Mouse (Mus musculus) bone marrow macrophage, adult 2 months (primary cell): ENCODE results near the gene Cntn4.

Experiments used
- CTCF ChIP-seq: IDR thresholded peaks from 2 replicates; pipeline ENCODE4 v1.5.1; 2012; ENCODE audit warnings: low read depth, mild to moderate bottlenecking, low read length, moderate library complexity
- POLR2A ChIP-seq: IDR thresholded peaks from 2 replicates; pipeline ENCODE4 v1.6.1; 2012; ENCODE audit warnings: mild to moderate bottlenecking, low read depth, low read length, borderline replicate concordance

DNA sequence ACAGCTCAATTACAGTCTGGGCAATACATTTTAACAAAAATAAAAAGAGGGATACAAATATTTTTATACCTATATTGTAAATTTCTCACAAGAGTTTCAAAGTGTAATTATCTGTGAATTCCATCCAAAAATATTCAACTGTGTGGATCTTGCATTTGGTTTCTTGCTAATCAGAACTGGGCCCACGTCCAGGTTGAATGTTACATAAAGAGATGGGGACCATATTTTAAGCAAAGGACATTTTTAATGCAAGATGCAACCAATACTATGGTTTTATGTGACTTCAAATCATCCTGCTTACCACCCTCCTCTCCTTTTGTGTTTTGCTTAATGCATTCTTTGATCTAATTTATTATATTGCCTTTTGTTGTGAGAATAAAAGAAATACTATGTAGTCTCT lies 378.7 kb downstream of the Cntn4 start:
- TF ChIP-seq CTCF (no peak), POLR2A (no peak)
